Mouse (Mus musculus) G1E (cell line): ENCODE measurements around the gene Aldh2.

Experiments used
- CTCF ChIP-seq: IDR thresholded peaks from 2 replicates; pipeline ENCODE4 v1.5.1; 2012; ENCODE audit warnings: low read depth, low read length, inconsistent platforms, mixed read lengths
- GATA1 ChIP-seq: IDR thresholded peaks from 2 replicates; pipeline ENCODE4 v1.6.1; 2012; ENCODE audit warnings: borderline replicate concordance, low read length, inconsistent platforms, mixed read lengths
- GATA2 ChIP-seq: IDR thresholded peaks from 2 replicates; pipeline ENCODE4 v1.6.1; 2012; ENCODE audit warnings: low read depth, low read length, inconsistent platforms, borderline replicate concordance
- POLR2AphosphoS5 ChIP-seq: IDR thresholded peaks from 2 replicates; pipeline ENCODE4 v1.6.1; 2012; ENCODE audit warnings: low read depth, low read length, inconsistent platforms; ENCODE audit not compliant: insufficient replicate concordance
- TAL1 ChIP-seq: conservative IDR thresholded peaks from 2 replicates; pipeline ENCODE4 v1.6.1; 2012; ENCODE audit warnings: low read depth, low read length, inconsistent platforms, mixed read lengths

DNA sequence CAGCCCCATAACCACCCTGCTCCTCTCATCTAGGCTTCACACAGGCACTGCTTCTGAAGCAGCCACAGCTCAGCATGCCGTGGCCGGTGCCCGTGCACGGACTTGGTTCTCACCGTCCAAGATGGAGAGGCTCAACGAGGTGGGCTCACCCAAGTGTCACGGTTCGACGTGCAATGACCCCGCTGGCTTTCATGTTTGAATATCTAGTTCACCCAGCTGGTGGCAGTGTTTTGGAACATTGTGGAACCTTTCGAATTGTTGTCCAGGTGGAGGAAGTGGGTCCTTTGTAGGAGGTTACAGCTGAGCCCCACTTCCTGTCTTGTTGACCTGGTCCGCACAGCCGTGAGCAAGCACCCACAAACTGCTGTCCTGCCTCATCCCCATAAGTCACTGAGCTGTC, 19.5 kb downstream of the Aldh2 start:
- TF ChIP-seq CTCF = no peak
- TF ChIP-seq GATA1 = no peak
- TF ChIP-seq TAL1 = no peak
- TF ChIP-seq POLR2AphosphoS5 = no peak
- TF ChIP-seq GATA2 = no peak
